Mouse (Mus musculus): ENCODE measurements at regions not wholly inside any gene's neighbourhood (a gene's known extent, or its start where the extent isn't known, plus 50 kb on each side); places are given as distances from the start of the nearest gene placed in this dataset.
A peak's percentile ranks its signal among the peaks of the same experiment; 100 is the strongest.

GRCm38 (mm10) chr4:72946369-72946981 is 94.0 kb upstream of the Aldoart1 start:
- H3K9ac ChIP-seq (replicated peaks; ENCODE audit: low read depth): no peak overlapping the region
- H3K36me3 ChIP-seq (ENCODE audit: insufficient read depth, low read length): no peaks in the 10 kb centered on the region
- peak; percentile 39 for DNase-seq (ENCODE audit: low spot score)
- TF ChIP-seq EP300 (IDR thresholded peaks at IDR 0.05) (no peak), CTCF (IDR thresholded peaks at IDR 0.05) (no peak)
- 39% methylated on average over 7 of the region's 7 CpGs for WGBS
- peak; percentile 17; the same call in 1 of the 2 replicates for ATAC-seq
- no peaks in the 10 kb centered on the region for H3K27me3 ChIP-seq (replicated peaks; ENCODE audit: insufficient read depth, low read length)
- no peak overlapping the region for H3K27ac ChIP-seq (ENCODE audit: low read length)
- H3K4me2 ChIP-seq (replicated peaks; ENCODE audit: low read depth, low read length): no peak overlapping the region
- H3K4me3 ChIP-seq (ENCODE audit: low read depth, low read length): no peak overlapping the region
- H3K4me1 ChIP-seq (ENCODE audit: insufficient read depth, low read depth, low read length): no peaks in the 10 kb centered on the region
- no peaks in the 10 kb centered on the region for H3K9me3 ChIP-seq (ENCODE audit: low read length)

GRCm38 (mm10) chr4:72923396-72923795 is 71.0 kb upstream of the Aldoart1 start:
- TF ChIP-seq CTCF (IDR thresholded peaks at IDR 0.05) (no peak), EP300 (IDR thresholded peaks at IDR 0.05) (no peak)
- DNase-seq (ENCODE audit: low spot score): no peak
- Histone ChIP-seq H3K4me2 (replicated peaks; ENCODE audit: low read depth, low read length) (no peak overlapping the region), H3K9me3 (ENCODE audit: low read length) (no peaks in the 10 kb centered on the region), H3K27ac (ENCODE audit: low read length) (no peak overlapping the region), H3K9ac (replicated peaks; ENCODE audit: low read depth) (no peak overlapping the region), H3K4me3 (ENCODE audit: low read depth, low read length) (no peak overlapping the region), H3K36me3 (ENCODE audit: insufficient read depth, low read length) (no peaks in the 10 kb centered on the region), H3K4me1 (ENCODE audit: insufficient read depth, low read depth, low read length) (no peaks in the 10 kb centered on the region), H3K27me3 (replicated peaks; ENCODE audit: insufficient read depth, low read length) (no peaks in the 10 kb centered on the region)
- ATAC-seq: no peak
- 67% methylated on average over 3 of the region's 3 CpGs for WGBS

DNA sequence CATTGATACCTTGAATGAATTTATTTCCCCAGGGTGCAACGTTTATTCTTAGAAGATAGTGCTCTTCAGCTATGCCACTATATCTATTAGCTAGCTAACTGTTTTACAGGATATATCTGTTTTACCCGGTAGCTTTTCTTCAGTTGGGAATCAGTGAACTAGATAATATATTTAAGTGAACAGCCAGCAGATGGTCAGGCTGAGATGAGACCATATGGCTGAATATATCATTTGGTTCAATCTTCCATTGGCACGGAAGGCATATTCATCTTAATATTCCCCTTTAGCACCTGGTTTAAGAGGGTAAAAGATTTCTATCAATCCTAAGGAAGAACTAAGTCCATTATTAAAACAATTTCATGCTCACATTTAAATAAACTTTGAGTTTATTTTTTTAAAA is 62.6 kb upstream of the Aldoart1 start:
- no peak for TF ChIP-seq CTCF (IDR thresholded peaks at IDR 0.05)
- TF ChIP-seq EP300 (IDR thresholded peaks at IDR 0.05): no peak
- Histone ChIP-seq H3K9me3 (ENCODE audit: low read length) (no peaks in the 10 kb centered on the region), H3K27ac (ENCODE audit: low read length) (no peak overlapping the region), H3K4me1 (ENCODE audit: insufficient read depth, low read depth, low read length) (no peaks in the 10 kb centered on the region), H3K27me3 (replicated peaks; ENCODE audit: insufficient read depth, low read length) (no peaks in the 10 kb centered on the region), H3K9ac (replicated peaks; ENCODE audit: low read depth) (no peak overlapping the region), H3K4me3 (ENCODE audit: low read depth, low read length) (no peak overlapping the region), H3K36me3 (ENCODE audit: insufficient read depth, low read length) (no peaks in the 10 kb centered on the region), H3K4me2 (replicated peaks; ENCODE audit: low read depth, low read length) (no peak overlapping the region)
- WGBS: 84% methylated on average over 3 of the region's 3 CpGs
- no peak for DNase-seq (ENCODE audit: low spot score)
- ATAC-seq: no peak

Measured in lung, postnatal 0 days (tissue).